Mouse (Mus musculus): Measurements from ENCODE around the gene Zfp365. TPM values are rescaled to one million over a fixed set of nuclear protein-coding genes. Genes with fewer than 3 reads are reported as not detected.
A peak's percentile ranks its signal among the peaks of the same experiment; 100 is the strongest.

Gene Zfp365
- polyA plus RNA-seq, 1 experiment from 2014 or later: 2.7 TPM

DNA sequence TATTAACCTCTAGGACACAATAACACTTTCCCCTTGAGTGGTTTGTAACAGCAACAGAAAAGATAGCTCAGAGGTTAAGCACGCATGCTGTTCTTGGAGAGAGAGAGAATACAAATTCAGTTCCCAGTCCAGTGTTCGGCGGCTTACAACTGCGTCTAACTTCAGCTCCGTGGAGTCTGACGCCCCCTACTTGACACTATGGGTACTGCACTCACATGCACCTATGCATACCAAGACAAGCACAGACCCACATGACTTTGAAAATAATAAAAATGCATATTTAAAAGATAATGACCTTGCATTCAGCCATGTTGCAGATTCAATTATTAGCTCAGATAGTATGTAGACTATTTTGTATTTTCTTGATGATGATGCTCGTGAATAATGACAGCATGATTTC, 11.6 kb upstream of the Zfp365 start:
- WGBS: 58% methylated on average over 7 of the region's 7 CpGs
- no peaks in the 10 kb centered on the region for H3K36me3 ChIP-seq (replicated peaks)
- no peaks in the 10 kb centered on the region for H3K9me3 ChIP-seq
- DNase-seq (ENCODE audit: extremely low spot score, low spot score): no peak
- H3K27ac ChIP-seq: no peak overlapping the region
- H3K27me3 ChIP-seq (ENCODE audit: poor library complexity, severe bottlenecking): no peaks in the 10 kb centered on the region
- H3K4me3 ChIP-seq: no peak overlapping the region
- no peaks in the 10 kb centered on the region for H3K4me1 ChIP-seq

- Histone ChIP-seq H3K4me1 (no peaks in the 10 kb centered on the region), H3K4me3 (no peak overlapping the region), H3K36me3 (replicated peaks) (no peaks in the 10 kb centered on the region), H3K27ac (no peak overlapping the region), H3K27me3 (ENCODE audit: poor library complexity, severe bottlenecking) (no peaks in the 10 kb centered on the region), H3K9me3 (no peaks in the 10 kb centered on the region)
- 90% methylated on average over 6 of the region's 6 CpGs for WGBS
- DNase-seq (ENCODE audit: extremely low spot score, low spot score): no peak
These were observed 9.3 kb upstream of the Zfp365 start for GRCm38 (mm10) chr10:67921777-67922176.

GRCm38 (mm10) chr10:67919706-67920105, 7.2 kb upstream of the Zfp365 start:
- DNase-seq (ENCODE audit: extremely low spot score, low spot score): no peak
- WGBS: 95% methylated on average over 4 of the region's 4 CpGs
- Histone ChIP-seq H3K36me3 (replicated peaks) (no peaks in the 10 kb centered on the region), H3K9me3 (no peaks in the 10 kb centered on the region), H3K4me3 (no peak overlapping the region), H3K27me3 (ENCODE audit: poor library complexity, severe bottlenecking) (0 out of 2 replicates have a peak, but pooled peaks cover 4% of the 10 kb centered on the region), H3K27ac (no peak overlapping the region), H3K4me1 (no peaks in the 10 kb centered on the region)

DNA sequence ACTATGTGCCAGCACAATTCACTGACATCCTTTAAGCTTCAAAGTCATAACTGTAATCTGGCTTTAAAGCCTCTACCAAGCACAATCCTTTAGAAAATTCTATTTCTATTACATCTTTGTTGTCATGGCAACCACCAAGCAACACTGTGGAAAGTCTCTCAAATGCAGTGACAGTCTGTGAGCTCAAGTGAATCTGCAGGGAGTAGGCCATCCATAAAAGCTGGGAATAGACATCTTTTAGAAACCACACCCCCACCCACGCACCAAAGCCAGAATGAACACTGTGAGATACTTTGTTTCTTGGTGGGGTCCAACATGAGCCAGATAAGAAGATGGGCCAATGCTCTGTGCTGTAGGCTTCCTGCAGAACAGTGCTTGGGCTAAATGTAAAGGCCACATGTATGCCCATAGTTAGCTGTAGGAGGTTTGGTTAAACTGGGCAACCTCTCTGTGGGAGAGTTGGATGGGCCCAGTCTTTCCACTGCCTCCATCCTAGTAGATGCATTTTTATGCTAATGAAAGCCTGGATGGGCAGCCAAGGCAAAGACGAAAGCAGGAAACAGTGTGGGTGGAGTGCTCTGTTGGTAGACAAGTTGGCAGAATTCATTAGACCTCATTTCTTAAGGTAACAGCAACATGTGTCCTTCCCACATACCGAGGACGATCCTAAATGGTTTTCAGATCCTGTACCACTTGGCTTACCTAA, 5.9 kb upstream of the Zfp365 start:
- DNase-seq (ENCODE audit: extremely low spot score, low spot score): no peak
- WGBS: 90% methylated on average over 4 of the region's 4 CpGs
- H3K27ac ChIP-seq: no peak overlapping the region

GRCm38 (mm10) chr10:67917356-67917755, 4.9 kb upstream of the Zfp365 start:
- Histone ChIP-seq H3K4me3 (no peak overlapping the region), H3K27ac (no peak overlapping the region), H3K9me3 (no peaks in the 10 kb centered on the region), H3K4me1 (peaks cover 4% of the 10 kb centered on the region), H3K27me3 (ENCODE audit: poor library complexity, severe bottlenecking) (peaks cover 18% of the 10 kb centered on the region), H3K36me3 (replicated peaks) (no peaks in the 10 kb centered on the region)
- WGBS: 60% methylated on average over 7 of the region's 7 CpGs
- DNase-seq (ENCODE audit: extremely low spot score, low spot score): no peak

More for the DNA sequence above, 5.9 kb upstream of the Zfp365 start:
- Histone ChIP-seq H3K36me3 (replicated peaks) (no peaks in the 10 kb centered on the region), H3K4me3 (no peak overlapping the region), H3K9me3 (no peaks in the 10 kb centered on the region), H3K4me1 (no peaks in the 10 kb centered on the region), H3K27me3 (ENCODE audit: poor library complexity, severe bottlenecking) (peaks cover 13% of the 10 kb centered on the region)

- Histone ChIP-seq H3K27ac (peak overlapping the region; percentile 86), H3K36me3 (replicated peaks) (peaks cover 11% of the 10 kb centered on the region; the same call in 1 of the 2 replicates), H3K4me1 (peaks cover 15% of the 10 kb centered on the region), H3K27me3 (ENCODE audit: poor library complexity, severe bottlenecking) (peaks cover 68% of the 10 kb centered on the region), H3K9me3 (peaks cover 4% of the 10 kb centered on the region; the same call in 1 of the 2 replicates), H3K4me3 (peak overlapping the region; percentile 80)
- 22% methylated on average over 33 of the region's 33 CpGs for WGBS
- peak; percentile 25 for DNase-seq (ENCODE audit: extremely low spot score, low spot score)
These were observed 770 bp downstream of the Zfp365 start for GRCm38 (mm10) chr10:67911447-67912336.

- Histone ChIP-seq H3K9me3 (peaks cover 4% of the 10 kb centered on the region; the same call in 1 of the 2 replicates), H3K36me3 (replicated peaks) (peaks cover 11% of the 10 kb centered on the region; the same call in 1 of the 2 replicates), H3K27me3 (ENCODE audit: poor library complexity, severe bottlenecking) (peaks cover 88% of the 10 kb centered on the region), H3K4me1 (peaks cover 15% of the 10 kb centered on the region), H3K27ac (no peak overlapping the region), H3K4me3 (no peak overlapping the region)
- DNase-seq (ENCODE audit: extremely low spot score, low spot score): no peak
- WGBS: 94% methylated on average over 4 of the region's 4 CpGs
These were observed 4.5 kb downstream of the Zfp365 start for GRCm38 (mm10) chr10:67907931-67908330.

DNA sequence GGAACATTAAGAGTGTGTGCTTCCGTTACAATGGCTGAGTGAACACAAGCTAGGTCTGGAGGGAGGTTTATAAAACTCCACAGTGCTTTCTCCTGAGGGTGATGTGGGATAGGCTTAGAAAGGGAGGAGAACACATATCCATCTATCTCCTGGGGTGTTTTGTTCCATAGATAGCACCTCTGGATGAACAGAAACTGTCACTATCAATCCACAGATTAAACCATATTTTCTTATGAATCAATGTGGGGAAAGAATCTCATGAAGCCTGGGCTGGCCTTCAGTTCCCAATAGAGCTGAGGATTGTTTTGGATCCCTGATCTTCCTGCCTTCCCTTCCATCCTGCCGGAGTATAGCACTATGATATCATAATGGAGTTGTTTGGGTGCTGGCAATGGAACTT, 5.5 kb downstream of the Zfp365 start:
- no peak for DNase-seq (ENCODE audit: extremely low spot score, low spot score)
- peaks cover 8% of the 10 kb centered on the region for H3K4me1 ChIP-seq
- H3K9me3 ChIP-seq: peaks cover 4% of the 10 kb centered on the region; the same call in 1 of the 2 replicates
- H3K27me3 ChIP-seq (ENCODE audit: poor library complexity, severe bottlenecking): peaks cover 96% of the 10 kb centered on the region
- 89% methylated on average over 2 of the region's 2 CpGs for WGBS
- H3K36me3 ChIP-seq (replicated peaks): peaks cover 11% of the 10 kb centered on the region; the same call in 1 of the 2 replicates
- H3K27ac ChIP-seq: no peak overlapping the region
- H3K4me3 ChIP-seq: no peak overlapping the region

GRCm38 (mm10) chr10:67906063-67906462, 6.4 kb downstream of the Zfp365 start:
- DNase-seq (ENCODE audit: extremely low spot score, low spot score): no peak
- H3K9me3 ChIP-seq: peaks cover 4% of the 10 kb centered on the region; the same call in 1 of the 2 replicates
- H3K4me1 ChIP-seq: peaks cover 11% of the 10 kb centered on the region
- peaks cover 89% of the 10 kb centered on the region for H3K27me3 ChIP-seq (ENCODE audit: poor library complexity, severe bottlenecking)
- H3K27ac ChIP-seq: no peak overlapping the region
- H3K36me3 ChIP-seq (replicated peaks): peaks cover 11% of the 10 kb centered on the region; the same call in 1 of the 2 replicates
- no peak overlapping the region for H3K4me3 ChIP-seq
- 83% methylated on average over 4 of the region's 4 CpGs for WGBS

DNA sequence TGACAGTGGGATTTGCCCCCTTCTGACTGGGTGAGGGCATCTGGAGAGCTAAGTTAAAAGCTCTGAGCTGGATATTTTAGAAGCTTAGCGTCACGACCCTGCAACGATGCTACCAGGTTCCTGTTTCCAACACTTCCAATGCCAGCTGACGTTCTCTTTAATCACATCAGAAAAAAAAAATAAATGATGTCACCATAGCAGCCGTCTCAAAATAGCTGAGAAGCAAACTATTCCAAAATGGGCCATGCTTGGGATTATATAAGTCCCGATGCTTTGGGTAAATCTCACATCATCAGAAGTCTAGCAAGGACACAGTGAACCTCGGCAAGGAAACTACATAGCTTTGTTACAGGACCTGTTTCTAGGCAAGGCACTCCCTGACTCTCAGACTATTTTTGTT, 9.1 kb downstream of the Zfp365 start:
- H3K27me3 ChIP-seq (ENCODE audit: poor library complexity, severe bottlenecking): peaks cover 89% of the 10 kb centered on the region

DNA sequence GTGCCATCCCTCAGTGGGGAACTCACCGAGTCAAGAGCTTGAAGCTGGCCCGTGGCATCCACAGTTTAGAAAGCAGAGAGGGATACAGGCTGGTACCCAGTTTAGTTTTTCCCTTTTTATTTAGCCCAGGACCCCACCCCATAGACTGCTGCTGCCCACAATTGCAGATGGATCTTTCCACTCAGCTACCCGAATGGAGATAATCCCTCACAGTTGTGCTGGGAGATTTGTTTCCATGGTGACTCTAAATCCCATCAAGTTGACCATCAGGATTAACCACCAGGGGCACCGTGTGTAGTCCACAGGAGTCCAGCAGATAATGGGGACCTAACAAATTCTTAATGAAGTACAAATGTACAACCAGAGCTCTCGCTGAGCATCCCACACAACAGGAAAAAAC, 11.3 kb downstream of the Zfp365 start:
- 0 out of 2 replicates have a peak, but pooled peaks cover 3% of the 10 kb centered on the region for H3K36me3 ChIP-seq (replicated peaks)
- peaks cover 12% of the 10 kb centered on the region for H3K4me1 ChIP-seq
- 7% methylated on average over 5 of the region's 5 CpGs for WGBS
- peaks cover 90% of the 10 kb centered on the region for H3K27me3 ChIP-seq (ENCODE audit: poor library complexity, severe bottlenecking)
- no peak overlapping the region for H3K27ac ChIP-seq
- DNase-seq (ENCODE audit: extremely low spot score, low spot score): peak; percentile 44
- H3K4me3 ChIP-seq: no peak overlapping the region
- H3K9me3 ChIP-seq: no peaks in the 10 kb centered on the region

More for the DNA sequence above, 9.1 kb downstream of the Zfp365 start:
- DNase-seq (ENCODE audit: extremely low spot score, low spot score): no peak
- H3K4me1 ChIP-seq: peaks cover 12% of the 10 kb centered on the region
- H3K9me3 ChIP-seq: peaks cover 4% of the 10 kb centered on the region; the same call in 1 of the 2 replicates
- 87% methylated on average over 7 of the region's 7 CpGs for WGBS
- H3K27ac ChIP-seq: no peak overlapping the region
- no peak overlapping the region for H3K4me3 ChIP-seq
- 0 out of 2 replicates have a peak, but pooled peaks cover 2% of the 10 kb centered on the region for H3K36me3 ChIP-seq (replicated peaks)

DNA sequence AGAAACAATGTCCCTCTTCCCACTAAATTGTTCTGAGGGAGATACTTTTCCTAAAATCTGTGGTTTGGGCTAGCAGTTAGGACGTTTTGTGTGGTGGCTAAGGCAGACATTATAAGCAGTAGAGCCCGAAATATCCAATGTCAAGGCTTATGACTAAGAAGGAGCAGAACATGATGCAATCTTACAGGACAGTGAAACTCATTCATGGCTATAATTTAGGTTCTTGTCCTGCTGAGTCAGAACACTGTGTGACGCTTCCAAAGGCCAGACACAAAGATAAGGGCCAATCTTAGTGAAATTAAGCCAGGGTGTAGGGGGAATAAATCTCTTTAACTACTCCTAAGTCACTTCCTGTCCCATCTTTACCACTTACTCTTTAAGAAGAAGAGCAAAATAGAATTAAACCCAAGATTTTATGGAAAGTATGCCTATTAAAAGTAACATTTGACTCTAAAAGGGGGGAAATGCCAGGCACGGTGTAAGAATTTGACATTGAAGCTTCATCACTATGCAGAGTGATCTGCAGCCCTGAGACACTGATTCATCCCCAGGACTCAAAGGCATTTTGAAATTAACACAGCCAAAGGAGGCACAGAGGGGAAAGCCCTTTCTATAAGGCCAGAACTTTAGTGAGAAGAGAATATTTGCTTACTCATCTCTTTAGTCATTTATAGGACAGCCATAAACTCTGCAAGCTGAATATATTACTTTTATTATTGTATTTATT, 13.3 kb downstream of the Zfp365 start:
- H3K9me3 ChIP-seq: no peaks in the 10 kb centered on the region
- WGBS: 80% methylated on average over 4 of the region's 4 CpGs
- no peak overlapping the region for H3K27ac ChIP-seq
- H3K4me3 ChIP-seq: no peak overlapping the region
- H3K36me3 ChIP-seq (replicated peaks): 0 out of 2 replicates have a peak, but pooled peaks cover 5% of the 10 kb centered on the region
- DNase-seq (ENCODE audit: extremely low spot score, low spot score): no peak
- peaks cover 12% of the 10 kb centered on the region for H3K4me1 ChIP-seq
- H3K27me3 ChIP-seq (ENCODE audit: poor library complexity, severe bottlenecking): peaks cover 88% of the 10 kb centered on the region

Data from forebrain, embryonic 10.5 days (tissue).